Mouse (Mus musculus): ENCODE results near the gene Ate1. TPM values are rescaled to one million over a fixed set of nuclear protein-coding genes. Genes with fewer than 3 reads are reported as not detected.
A peak's percentile ranks its signal among the peaks of the same experiment; 100 is the strongest.

The Ate1 gene
- polyA plus RNA-seq, 1 experiment from 2014 or later, result 60.4 TPM

GRCm38 (mm10) chr7:130380769-130381355, 139.3 kb downstream of the Ate1 start:
- DNase-seq (ENCODE audit: low spot score) (no peak), ATAC-seq (ENCODE audit: low read depth) (no peak)
- Histone ChIP-seq H3K4me3 (ENCODE audit: low read depth, low read length) (no peak overlapping the region), H3K4me2 (ENCODE audit: low read depth, low read length) (no peak overlapping the region), H3K27ac (replicated peaks; ENCODE audit: low read depth, low read length) (no peak overlapping the region), H3K4me1 (ENCODE audit: control insufficient read depth, insufficient read depth, low read length) (peaks cover 6% of the 10 kb centered on the region; the same call in 1 of the 2 replicates), H3K9me3 (ENCODE audit: control insufficient read depth, low read length) (no peaks in the 10 kb centered on the region), H3K9ac (ENCODE audit: low read depth, low read length) (no peak overlapping the region), H3K27me3 (replicated peaks; ENCODE audit: control insufficient read depth, insufficient read depth, low read length) (no peaks in the 10 kb centered on the region), H3K36me3 (ENCODE audit: control insufficient read depth, insufficient read depth, low read length) (no peaks in the 10 kb centered on the region)
- WGBS, result 89% methylated on average over 8 of the region's 8 CpGs

GRCm38 (mm10) chr7:130380367-130380766, 139.8 kb downstream of the Ate1 start:
- Histone ChIP-seq H3K4me3 (ENCODE audit: low read depth, low read length) (no peak overlapping the region), H3K27me3 (replicated peaks; ENCODE audit: control insufficient read depth, insufficient read depth, low read length) (no peaks in the 10 kb centered on the region), H3K27ac (replicated peaks; ENCODE audit: low read depth, low read length) (no peak overlapping the region), H3K4me2 (ENCODE audit: low read depth, low read length) (no peak overlapping the region), H3K36me3 (ENCODE audit: control insufficient read depth, insufficient read depth, low read length) (no peaks in the 10 kb centered on the region), H3K9me3 (ENCODE audit: control insufficient read depth, low read length) (no peaks in the 10 kb centered on the region), H3K4me1 (ENCODE audit: control insufficient read depth, insufficient read depth, low read length) (peaks cover 6% of the 10 kb centered on the region; the same call in 1 of the 2 replicates), H3K9ac (ENCODE audit: low read depth, low read length) (no peak overlapping the region)
- ATAC-seq (ENCODE audit: low read depth), result no peak
- no peak for DNase-seq (ENCODE audit: low spot score)
- WGBS, result 93% methylated on average over 7 of the region's 7 CpGs

GRCm38 (mm10) chr7:130379886-130380285, 140.3 kb downstream of the Ate1 start:
- no peak overlapping the region for H3K27ac ChIP-seq (replicated peaks; ENCODE audit: low read depth, low read length)
- 78% methylated on average over 5 of the region's 5 CpGs for WGBS

GRCm38 (mm10) chr7:130378308-130378707, 141.9 kb downstream of the Ate1 start:
- ATAC-seq (ENCODE audit: low read depth), result no peak

More at GRCm38 (mm10) chr7:130379886-130380285, 140.3 kb downstream of the Ate1 start:
- Histone ChIP-seq H3K36me3 (ENCODE audit: control insufficient read depth, insufficient read depth, low read length) (no peaks in the 10 kb centered on the region), H3K4me1 (ENCODE audit: control insufficient read depth, insufficient read depth, low read length) (peaks cover 6% of the 10 kb centered on the region; the same call in 1 of the 2 replicates), H3K9ac (ENCODE audit: low read depth, low read length) (no peak overlapping the region), H3K27me3 (replicated peaks; ENCODE audit: control insufficient read depth, insufficient read depth, low read length) (no peaks in the 10 kb centered on the region), H3K4me3 (ENCODE audit: low read depth, low read length) (no peak overlapping the region), H3K4me2 (ENCODE audit: low read depth, low read length) (no peak overlapping the region), H3K9me3 (ENCODE audit: control insufficient read depth, low read length) (no peaks in the 10 kb centered on the region)
- no peak for ATAC-seq (ENCODE audit: low read depth)
- no peak for DNase-seq (ENCODE audit: low spot score)

GRCm38 (mm10) chr7:130374311-130374710, 145.9 kb downstream of the Ate1 start:
- Histone ChIP-seq H3K4me2 (ENCODE audit: low read depth, low read length) (no peak overlapping the region), H3K9ac (ENCODE audit: low read depth, low read length) (no peak overlapping the region), H3K27me3 (replicated peaks; ENCODE audit: control insufficient read depth, insufficient read depth, low read length) (no peaks in the 10 kb centered on the region), H3K27ac (replicated peaks; ENCODE audit: low read depth, low read length) (no peak overlapping the region), H3K4me1 (ENCODE audit: control insufficient read depth, insufficient read depth, low read length) (0 out of 2 replicates have a peak, but pooled peaks cover 2% of the 10 kb centered on the region), H3K9me3 (ENCODE audit: control insufficient read depth, low read length) (no peaks in the 10 kb centered on the region), H3K36me3 (ENCODE audit: control insufficient read depth, insufficient read depth, low read length) (no peaks in the 10 kb centered on the region), H3K4me3 (ENCODE audit: low read depth, low read length) (no peak overlapping the region)
- ATAC-seq (ENCODE audit: low read depth) (no peak), DNase-seq (ENCODE audit: low spot score) (no peak)
- WGBS, result 79% methylated on average over 9 of the region's 9 CpGs

More at GRCm38 (mm10) chr7:130378308-130378707, 141.9 kb downstream of the Ate1 start:
- no peaks in the 10 kb centered on the region for H3K27me3 ChIP-seq (replicated peaks; ENCODE audit: control insufficient read depth, insufficient read depth, low read length)
- H3K9ac ChIP-seq (ENCODE audit: low read depth, low read length), result no peak overlapping the region
- H3K9me3 ChIP-seq (ENCODE audit: control insufficient read depth, low read length), result no peaks in the 10 kb centered on the region
- WGBS, result 66% methylated on average over 3 of the region's 3 CpGs
- H3K4me2 ChIP-seq (ENCODE audit: low read depth, low read length), result no peak overlapping the region
- no peak for DNase-seq (ENCODE audit: low spot score)
- peaks cover 6% of the 10 kb centered on the region; the same call in 1 of the 2 replicates for H3K4me1 ChIP-seq (ENCODE audit: control insufficient read depth, insufficient read depth, low read length)
- H3K27ac ChIP-seq (replicated peaks; ENCODE audit: low read depth, low read length), result no peak overlapping the region
- H3K4me3 ChIP-seq (ENCODE audit: low read depth, low read length), result no peak overlapping the region
- H3K36me3 ChIP-seq (ENCODE audit: control insufficient read depth, insufficient read depth, low read length), result no peaks in the 10 kb centered on the region

- no peak overlapping the region for H3K4me3 ChIP-seq (ENCODE audit: low read depth, low read length)
Measured at GRCm38 (mm10) chr7:130368827-130369641, 151.1 kb downstream of the Ate1 start.

GRCm38 (mm10) chr7:130368036-130368826, 151.9 kb downstream of the Ate1 start:
- H3K9me3 ChIP-seq (ENCODE audit: control insufficient read depth, low read length), result peaks cover 7% of the 10 kb centered on the region; the same call in 1 of the 2 replicates
- H3K4me3 ChIP-seq (ENCODE audit: low read depth, low read length), result no peak overlapping the region
- H3K4me1 ChIP-seq (ENCODE audit: control insufficient read depth, insufficient read depth, low read length), result 0 out of 2 replicates have a peak, but pooled peaks cover 7% of the 10 kb centered on the region
- H3K9ac ChIP-seq (ENCODE audit: low read depth, low read length), result no peak overlapping the region
- DNase-seq (ENCODE audit: low spot score) (no peak), ATAC-seq (ENCODE audit: low read depth) (no peak)
- no peak overlapping the region for H3K27ac ChIP-seq (replicated peaks; ENCODE audit: low read depth, low read length)
- H3K36me3 ChIP-seq (ENCODE audit: control insufficient read depth, insufficient read depth, low read length), result no peaks in the 10 kb centered on the region
- WGBS, result 42% methylated on average over 13 of the region's 13 CpGs
- no peaks in the 10 kb centered on the region for H3K27me3 ChIP-seq (replicated peaks; ENCODE audit: control insufficient read depth, insufficient read depth, low read length)
- peak overlapping the region; percentile 39 for H3K4me2 ChIP-seq (ENCODE audit: low read depth, low read length)

More at GRCm38 (mm10) chr7:130368827-130369641, 151.1 kb downstream of the Ate1 start:
- peak overlapping the region; percentile 39 for H3K4me2 ChIP-seq (ENCODE audit: low read depth, low read length)
- no peak overlapping the region for H3K9ac ChIP-seq (ENCODE audit: low read depth, low read length)
- peak; percentile 39 for DNase-seq (ENCODE audit: low spot score)
- peak; percentile 53; the same call in 1 of the 2 replicates for ATAC-seq (ENCODE audit: low read depth)
- H3K27ac ChIP-seq (replicated peaks; ENCODE audit: low read depth, low read length), result no peak overlapping the region
- peaks cover 7% of the 10 kb centered on the region; the same call in 1 of the 2 replicates for H3K9me3 ChIP-seq (ENCODE audit: control insufficient read depth, low read length)
- no peaks in the 10 kb centered on the region for H3K36me3 ChIP-seq (ENCODE audit: control insufficient read depth, insufficient read depth, low read length)
- no peaks in the 10 kb centered on the region for H3K27me3 ChIP-seq (replicated peaks; ENCODE audit: control insufficient read depth, insufficient read depth, low read length)
- 0 out of 2 replicates have a peak, but pooled peaks cover 7% of the 10 kb centered on the region for H3K4me1 ChIP-seq (ENCODE audit: control insufficient read depth, insufficient read depth, low read length)
- 36% methylated on average over 24 of the region's 24 CpGs for WGBS

Measured in embryonic facial prominence, embryonic 14.5 days (tissue).